Mouse (Mus musculus) heart, embryonic 14.5 days (tissue): ENCODE results near the gene Bbip1. TPM values are rescaled to one million over a fixed set of nuclear protein-coding genes. Genes with fewer than 3 reads are reported as not detected.

ENCODE experiments used
- ATAC-seq: fragments of 200-750 bp; cut with Nextera tagmentation; 2 replicates; pipeline ENCODE4 v1.8.0; 2017; ENCODE audit warnings: low read depth, moderate TSS enrichment; ENCODE audit not compliant: insufficient number of reproducible peaks, insufficient read depth, low FRiP score
- H3K27ac ChIP-seq, 2 experiments: fragments of 200-500 bp in 1 of 2; fragments of 300-500 bp in 1 of 2; sonication (generic) in 1 of 2; replicated peaks in 1 of 2; 2 replicates each; pipeline ENCODE4 v1.5.1; 2012 to 2014; ENCODE audit warnings: low read depth in 2 of 2, low read length in 2 of 2, control low read depth in 1 of 2, mild to moderate bottlenecking in 1 of 2, mixed read lengths in 1 of 2; ENCODE audit not compliant: control insufficient read depth in 1 of 2, insufficient read depth in 1 of 2
- H3K27me3 ChIP-seq: fragments of 300-500 bp; sonication (generic); 2 replicates; pipeline ENCODE4 v1.6.1; 2014; ENCODE audit warnings: mild to moderate bottlenecking, low read length, control low read depth; ENCODE audit not compliant: control insufficient read depth, insufficient read depth
- H3K36me3 ChIP-seq: fragments of 300-500 bp; sonication (generic); 2 replicates; pipeline ENCODE4 v1.6.1; 2014; ENCODE audit warnings: mild to moderate bottlenecking, control low read depth, low read length, mixed read lengths; ENCODE audit not compliant: control insufficient read depth, insufficient read depth
- H3K4me1 ChIP-seq, 2 experiments: fragments of 200-500 bp in 1 of 2; fragments of 300-500 bp in 1 of 2; sonication (generic) in 1 of 2; 2 replicates each; pipeline ENCODE4 v1.6.1; 2012 to 2014; ENCODE audit warnings: low read length in 2 of 2, control low read depth in 1 of 2, mixed read lengths in 1 of 2; ENCODE audit not compliant: control insufficient read depth in 2 of 2, insufficient read depth in 2 of 2
- H3K4me2 ChIP-seq: fragments of 300-500 bp; sonication (generic); 2 replicates; pipeline ENCODE4 v1.6.1; 2014; ENCODE audit warnings: mild to moderate bottlenecking, low read length
- H3K4me3 ChIP-seq, 2 experiments: fragments of 200-500 bp in 1 of 2; fragments of 300-500 bp in 1 of 2; sonication (generic) in 1 of 2; 2 replicates each; pipeline ENCODE4 v1.5.1; 2012 to 2014; ENCODE audit warnings: low read length in 2 of 2, mild to moderate bottlenecking in 2 of 2, control low read depth in 1 of 2, low read depth in 1 of 2, moderate library complexity in 1 of 2; ENCODE audit not compliant: control insufficient read depth in 1 of 2, insufficient read depth in 1 of 2
- H3K9ac ChIP-seq: fragments of 300-500 bp; sonication (generic); 2 replicates; pipeline ENCODE4 v1.6.1; 2014; ENCODE audit warnings: mild to moderate bottlenecking, low read length
- H3K9me3 ChIP-seq: fragments of 300-500 bp; sonication (generic); 2 replicates; pipeline ENCODE4 v1.6.1; 2016; ENCODE audit warnings: low read length, control low read depth; ENCODE audit not compliant: control insufficient read depth
- WGBS: fragments of 180-500 bp; shearing (Covaris S2); extraction: QIAGEN DNeasy Blood & Tissue Kit; methylation state at CpG from one replicate; pipeline ENCODE4 v1.1.7; 2014; 5-methylcytosine and 5-hydroxymethylcytosine counted together
- polyA plus RNA-seq: library from polyadenylated mRNA; unstranded; fragments of >200 nt; fragmentation: Nextera tagmentation; extraction: Ambion mirVana; gene quantifications from 2 replicates; pipeline ENCODE4 v1.2.1, GENCODE M21; 2014

Gene Bbip1
- 61.4 and 73.4 TPM in 2 replicates for polyA plus RNA-seq

- H3K9me3 ChIP-seq, result no peaks in the 10 kb centered on the region
- H3K27ac ChIP-seq, result peak within 1 kb of the TSS; percentile 90 to 98
- peak; percentile 93 for ATAC-seq
- no peaks in the 10 kb centered on the region for H3K36me3 ChIP-seq
- H3K4me1 ChIP-seq, result peaks cover 4 to 24% of the 10 kb centered on the region in 2 experiments; a peak in 3 of 4 replicates
- H3K27me3 ChIP-seq, result no peaks in the 10 kb centered on the region
- H3K9ac ChIP-seq, result peak within 1 kb of the TSS; percentile 98
- H3K4me3 ChIP-seq, result peak within 1 kb of the TSS; percentile 85 to 93
- H3K4me2 ChIP-seq, result peak within 1 kb of the TSS; percentile 67
- WGBS, result under 1% methylated on average over 56 of the region's 62 CpGs
These were observed at the start of gene Bbip1, which contains the start of gene Shoc2 for GRCm38 (mm10) chr19:53943802-53944785. Gene Bbip1 (minus strand): TSS chr19:53944627. Gene Shoc2 (plus strand): TSS chr19:53944306.

- no peak for ATAC-seq
- peaks cover 7% of the 10 kb centered on the region; the same call in 1 of the 2 replicates for H3K36me3 ChIP-seq
- no peaks in the 10 kb centered on the region for H3K9me3 ChIP-seq
- no peak overlapping the region for H3K27ac ChIP-seq
- no peaks in the 10 kb centered on the region for H3K27me3 ChIP-seq
- H3K4me2 ChIP-seq, result no peak overlapping the region
- no peak overlapping the region for H3K4me3 ChIP-seq
- 88% methylated on average over 3 of the region's 3 CpGs for WGBS
- H3K9ac ChIP-seq, result no peak overlapping the region
- peaks cover 0 to 4% of the 10 kb centered on the region in 2 experiments; a peak in 1 of 4 replicates for H3K4me1 ChIP-seq
These were observed 49.4 kb upstream of the Bbip1 start for GRCm38 (mm10) chr19:53993860-53994259.

- Histone ChIP-seq H3K4me3 (no peak overlapping the region), H3K27me3 (no peaks in the 10 kb centered on the region), H3K27ac (no peak overlapping the region), H3K9ac (no peak overlapping the region), H3K4me1 (peaks cover 0 to 4% of the 10 kb centered on the region in 2 experiments; a peak in 1 of 4 replicates), H3K4me2 (no peak overlapping the region), H3K9me3 (no peaks in the 10 kb centered on the region), H3K36me3 (peaks cover 18% of the 10 kb centered on the region)
- no peak for ATAC-seq
- 89% methylated on average over 2 of the region's 2 CpGs for WGBS
These were observed 46.1 kb upstream of the Bbip1 start for GRCm38 (mm10) chr19:53990538-53990937.

- Histone ChIP-seq H3K4me2 (no peak overlapping the region), H3K27me3 (no peaks in the 10 kb centered on the region), H3K4me1 (peaks cover 2 to 5% of the 10 kb centered on the region in 2 experiments; a peak in 1 of 4 replicates), H3K9me3 (no peaks in the 10 kb centered on the region), H3K9ac (no peak overlapping the region), H3K27ac (no peak overlapping the region), H3K36me3 (peaks cover 16% of the 10 kb centered on the region), H3K4me3 (no peak overlapping the region)
- no peak for ATAC-seq
- 85% methylated on average over 3 of the region's 3 CpGs for WGBS
These were observed 40.2 kb upstream of the Bbip1 start for GRCm38 (mm10) chr19:53984628-53985027.

- H3K36me3 ChIP-seq, result peaks cover 10% of the 10 kb centered on the region; the same call in 1 of the 2 replicates
- 92% methylated on average over 1 of the region's 1 CpGs for WGBS
- H3K4me1 ChIP-seq, result peaks cover 2 to 5% of the 10 kb centered on the region in 2 experiments; a peak in 1 of 4 replicates
- no peak overlapping the region for H3K4me2 ChIP-seq
- no peak for ATAC-seq
- H3K27ac ChIP-seq, result no peak overlapping the region
- no peak overlapping the region for H3K4me3 ChIP-seq
- H3K27me3 ChIP-seq, result no peaks in the 10 kb centered on the region
- no peak overlapping the region for H3K9ac ChIP-seq
- no peaks in the 10 kb centered on the region for H3K9me3 ChIP-seq
These were observed 38.9 kb upstream of the Bbip1 start for GRCm38 (mm10) chr19:53983336-53983735.

GRCm38 (mm10) chr19:53982041-53982440 lies 37.6 kb upstream of the Bbip1 start:
- Histone ChIP-seq H3K4me2 (no peak overlapping the region), H3K9me3 (no peaks in the 10 kb centered on the region), H3K27me3 (no peaks in the 10 kb centered on the region), H3K36me3 (peaks cover 3% of the 10 kb centered on the region; the same call in 1 of the 2 replicates), H3K4me1 (peaks cover 2 to 5% of the 10 kb centered on the region in 2 experiments; a peak in 1 of 4 replicates), H3K9ac (no peak overlapping the region), H3K4me3 (no peak overlapping the region), H3K27ac (no peak overlapping the region)
- 42% methylated on average over 3 of the region's 3 CpGs for WGBS
- ATAC-seq, result no peak

GRCm38 (mm10) chr19:53973656-53974055 lies 29.2 kb upstream of the Bbip1 start:
- Histone ChIP-seq H3K9ac (no peak overlapping the region), H3K36me3 (peaks cover 4% of the 10 kb centered on the region; the same call in 1 of the 2 replicates), H3K9me3 (no peaks in the 10 kb centered on the region), H3K4me2 (no peak overlapping the region), H3K4me3 (no peak overlapping the region), H3K27me3 (no peaks in the 10 kb centered on the region), H3K4me1 (peaks cover 0 to 3% of the 10 kb centered on the region in 2 experiments; a peak in 1 of 4 replicates), H3K27ac (no peak overlapping the region)
- no peak for ATAC-seq
- 70% methylated on average over 1 of the region's 1 CpGs for WGBS
